Mouse (Mus musculus) midbrain, postnatal 0 days (tissue): ENCODE data around the gene Tfr2. TPM values are rescaled to one million over a fixed set of nuclear protein-coding genes. Genes with fewer than 3 reads are reported as not detected.

Experiments
- ATAC-seq: fragments of 200-750 bp; cut with Nextera tagmentation; 2 replicates; pipeline ENCODE4 v1.8.0; 2017; ENCODE audit warnings: moderate number of reproducible peaks, mild to moderate bottlenecking, moderate TSS enrichment, moderate library complexity; ENCODE audit not compliant: low FRiP score
- DNase-seq: peaks from one replicate; pipeline ENCODE4 v3.0.0-alpha.2; 2015; ENCODE audit warnings: low spot score
- H3K27ac ChIP-seq: fragments of 300-500 bp; sonication (generic); 2 replicates; pipeline ENCODE4 v1.5.1; 2014; ENCODE audit warnings: low read depth, mild to moderate bottlenecking, low read length, mixed read lengths
- H3K27me3 ChIP-seq: fragments of 300-500 bp; sonication (generic); 2 replicates; pipeline ENCODE4 v1.6.1; 2014; ENCODE audit warnings: low read length, control low read depth, mixed read lengths; ENCODE audit not compliant: insufficient read depth
- H3K36me3 ChIP-seq: fragments of 300-500 bp; sonication (generic); 2 replicates; pipeline ENCODE4 v1.6.1; 2014; ENCODE audit warnings: low read length, control low read depth, mixed read lengths; ENCODE audit not compliant: insufficient read depth
- H3K4me1 ChIP-seq: fragments of 300-500 bp; sonication (generic); 2 replicates; pipeline ENCODE4 v1.6.1; 2014; ENCODE audit warnings: mild to moderate bottlenecking, control low read depth, antibody characterized with exemption, low read length, mixed read lengths; ENCODE audit not compliant: insufficient read depth
- H3K4me2 ChIP-seq: fragments of 300-500 bp; sonication (generic); 2 replicates; pipeline ENCODE4 v1.6.1; 2014; ENCODE audit warnings: low read depth, mild to moderate bottlenecking, low read length, mixed read lengths; ENCODE audit not compliant: poor library complexity, severe bottlenecking
- H3K4me3 ChIP-seq: fragments of 300-500 bp; sonication (generic); 2 replicates; pipeline ENCODE4 v1.5.1; 2014; ENCODE audit warnings: low read depth, mild to moderate bottlenecking, low read length, moderate library complexity
- H3K9ac ChIP-seq: fragments of 300-500 bp; sonication (generic); replicated peaks from 2 replicates; pipeline ENCODE4 v1.6.1; 2014; ENCODE audit warnings: mild to moderate bottlenecking, low read length, moderate library complexity, mixed read lengths; ENCODE audit not compliant: poor library complexity, severe bottlenecking
- H3K9me3 ChIP-seq: fragments of 300-500 bp; sonication (generic); 2 replicates; pipeline ENCODE4 v1.6.1; 2016; ENCODE audit warnings: low read length, control low read depth
- CTCF ChIP-seq: IDR thresholded peaks from 2 replicates; pipeline ENCODE4 v1.5.1; 2016; ENCODE audit warnings: antibody characterized with exemption, mild to moderate bottlenecking
- WGBS: fragments of 180-500 bp; shearing (Covaris S2); extraction: QIAGEN DNeasy Blood & Tissue Kit; methylation state at CpG from one replicate; pipeline ENCODE4 v1.1.7; 2014; 5-methylcytosine and 5-hydroxymethylcytosine counted together
- polyA plus RNA-seq: library from polyadenylated mRNA; unstranded; fragments of >200 nt; fragmentation: Nextera tagmentation; extraction: Ambion mirVana; gene quantifications from 2 replicates; pipeline ENCODE4 v1.2.1, GENCODE M21; 2015
- total RNA-seq: library from RNA; depleted of rRNA; stranded (reverse); fragments of >200 nt; gene quantifications from 2 replicates; pipeline ENCODE4 v1.2.3, GENCODE M21; 2014

Gene Tfr2
- total and polyA plus RNA-seq, 2 experiments from 2014 or later = 21.7 to 29.6 TPM

DNA sequence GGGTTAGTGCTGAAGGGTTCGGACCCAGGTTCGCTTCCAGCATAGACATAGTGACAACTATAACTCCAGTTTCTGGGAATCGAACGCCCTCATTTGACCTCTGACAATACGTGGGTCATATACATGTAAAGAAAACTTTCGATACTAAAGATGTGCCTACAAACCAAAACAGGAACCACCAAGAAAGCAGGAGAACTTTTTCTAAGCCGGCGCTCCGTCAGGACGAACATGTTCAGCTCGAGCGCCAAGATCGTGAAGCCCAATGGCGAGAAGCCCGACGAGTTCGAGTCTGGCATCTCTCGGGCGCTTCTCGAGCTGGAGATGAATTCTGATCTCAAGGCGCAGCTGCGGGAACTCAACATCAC, 31.7 kb downstream of the Tfr2 start:
- 0% methylated on average over 22 of the region's 22 CpGs for WGBS
- 0 out of 2 replicates have a peak overlapping the region, but pooled peaks have one; percentile 72 for H3K27ac ChIP-seq

GRCm38 (mm10) chr5:137607860-137608653, 38.4 kb downstream of the Tfr2 start:
- 18% methylated on average over 26 of the region's 26 CpGs for WGBS
- no peak for TF ChIP-seq CTCF

More for the DNA sequence above, 31.7 kb downstream of the Tfr2 start:
- peak overlapping the region; percentile 61 for H3K4me2 ChIP-seq
- 0 out of 2 replicates have a peak, but pooled peaks cover 3% of the 10 kb centered on the region for H3K36me3 ChIP-seq
- no peaks in the 10 kb centered on the region for H3K9me3 ChIP-seq
- H3K27me3 ChIP-seq = no peaks in the 10 kb centered on the region
- H3K9ac ChIP-seq = 0 out of 2 replicates have a peak overlapping the region, but pooled peaks have one; percentile 19
- ATAC-seq = no peak
- H3K4me1 ChIP-seq = peaks cover 10% of the 10 kb centered on the region; the same call in 1 of the 2 replicates
- peak overlapping the region; percentile 81 for H3K4me3 ChIP-seq
- no peak for DNase-seq
- TF ChIP-seq CTCF = no peak

GRCm38 (mm10) chr5:137608654-137609190, 39.1 kb downstream of the Tfr2 start:
- H3K4me1 ChIP-seq = no peaks in the 10 kb centered on the region; the same call in 1 of the 2 replicates
- no peak for TF ChIP-seq CTCF
- H3K9ac ChIP-seq = 0 out of 2 replicates have a peak overlapping the region, but pooled peaks have one; percentile 29
- WGBS = 24% methylated on average over 21 of the region's 23 CpGs
- DNase-seq (no peak), ATAC-seq (no peak)
- no peaks in the 10 kb centered on the region for H3K36me3 ChIP-seq
- H3K4me2 ChIP-seq = peak overlapping the region; percentile 30
- no peak overlapping the region for H3K27ac ChIP-seq
- H3K4me3 ChIP-seq = peak overlapping the region; percentile 15; the same call in 1 of the 2 replicates
- H3K27me3 ChIP-seq = peaks cover 8% of the 10 kb centered on the region
- H3K9me3 ChIP-seq = no peaks in the 10 kb centered on the region

More at GRCm38 (mm10) chr5:137607860-137608653, 38.4 kb downstream of the Tfr2 start:
- Histone ChIP-seq H3K4me3 (peak overlapping the region; percentile 15; the same call in 1 of the 2 replicates), H3K36me3 (no peaks in the 10 kb centered on the region), H3K9ac (0 out of 2 replicates have a peak overlapping the region, but pooled peaks have one; percentile 29), H3K4me2 (peak overlapping the region; percentile 30), H3K27ac (no peak overlapping the region), H3K4me1 (no peaks in the 10 kb centered on the region; the same call in 1 of the 2 replicates), H3K27me3 (peaks cover 8% of the 10 kb centered on the region), H3K9me3 (no peaks in the 10 kb centered on the region)
- ATAC-seq (no peak), DNase-seq (no peak)

DNA sequence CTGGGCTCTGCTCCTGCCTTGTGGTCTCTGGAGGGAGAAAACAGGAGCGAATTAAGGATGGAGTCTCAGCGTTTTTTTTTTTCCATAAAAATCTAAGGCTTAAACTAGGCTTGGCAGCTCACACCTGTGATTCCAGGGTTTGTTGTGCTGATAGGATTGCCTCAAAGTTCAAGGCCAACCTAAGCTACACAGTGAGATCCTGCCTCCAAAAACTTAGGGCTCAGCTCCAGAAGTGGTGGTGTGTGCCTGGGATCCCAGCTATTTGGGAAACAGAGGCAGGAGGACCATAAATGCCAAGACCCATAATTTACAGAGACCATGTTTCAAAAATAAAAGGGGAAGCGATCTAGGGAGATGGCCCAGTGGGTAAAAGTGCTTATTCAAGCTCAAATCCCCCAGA, 39.7 kb downstream of the Tfr2 start:
- Histone ChIP-seq H3K9ac (no peak overlapping the region), H3K4me2 (no peak overlapping the region), H3K4me3 (no peak overlapping the region), H3K9me3 (no peaks in the 10 kb centered on the region), H3K27ac (no peak overlapping the region), H3K4me1 (no peaks in the 10 kb centered on the region; the same call in 1 of the 2 replicates), H3K27me3 (peaks cover 8% of the 10 kb centered on the region), H3K36me3 (no peaks in the 10 kb centered on the region)
- TF ChIP-seq CTCF = no peak
- 73% methylated on average over 3 of the region's 3 CpGs for WGBS
- DNase-seq = no peak
- no peak for ATAC-seq

DNA sequence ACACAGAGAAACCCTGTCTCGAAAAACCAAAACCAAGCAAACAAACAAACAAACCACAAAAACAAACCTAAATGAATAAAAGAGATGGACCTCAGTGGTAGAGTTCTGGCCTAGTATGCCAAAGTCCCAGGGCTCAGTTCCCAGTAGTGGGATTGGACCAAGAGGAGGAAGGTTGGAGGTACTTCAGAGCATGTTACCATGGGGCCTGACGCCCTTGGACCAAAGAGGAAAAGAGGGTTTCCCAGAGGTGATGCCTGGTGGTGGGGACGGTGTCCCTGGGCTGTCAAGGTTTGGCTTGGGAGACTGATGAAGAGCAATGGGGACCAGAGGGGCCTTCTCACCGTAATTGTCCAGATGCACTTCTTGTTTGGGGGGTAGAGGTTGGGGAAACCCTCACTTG, 40.4 kb downstream of the Tfr2 start:
- no peak overlapping the region for H3K9ac ChIP-seq
- TF ChIP-seq CTCF = no peak
- H3K9me3 ChIP-seq = no peaks in the 10 kb centered on the region
- no peak overlapping the region for H3K4me2 ChIP-seq
- no peak overlapping the region for H3K27ac ChIP-seq
- DNase-seq (no peak), ATAC-seq (no peak)
- no peaks in the 10 kb centered on the region; the same call in 1 of the 2 replicates for H3K4me1 ChIP-seq
- WGBS = 82% methylated on average over 4 of the region's 4 CpGs
- peaks cover 8% of the 10 kb centered on the region for H3K27me3 ChIP-seq
- H3K36me3 ChIP-seq = no peaks in the 10 kb centered on the region
- H3K4me3 ChIP-seq = no peak overlapping the region
